Mouse (Mus musculus): ENCODE measurements around the gene Flrt2.

- TF ChIP-seq CTCF (IDR thresholded peaks at IDR 0.05; ENCODE audit: insufficient read depth, low read depth, low read length) (no peak), POLR2A (IDR thresholded peaks at IDR 0.05; ENCODE audit: insufficient read depth, low read depth, low read length) (no peak)
Observed at GRCm38 (mm10) chr12:95701580-95701979, 9.6 kb downstream of the Flrt2 start.
